8 mouse cellular contexts compared by ENCODE assay signal in genomic region chr15:93336925-93337761, GRCm38 (mm10). TPM values are rescaled to one million over a fixed set of nuclear protein-coding genes. Genes with fewer than 3 reads are reported as not detected.
DNase-seq lines count a peak whose midpoint lies in the region; ATAC-seq and TF ChIP-seq lines count a peak whose summit lies in the region.

Gene Yaf2 (minus strand): TSS chr15:93336935.

- no peak within 1 kb of the TSS for H3K27ac ChIP-seq in ES-Bruce4 (ENCODE audit: insufficient read depth, low read length)
- peak within 1 kb of the TSS; percentile 93 for H3K27ac ChIP-seq in forebrain, embryonic 14.5 days (ENCODE audit: low read depth, low read length)
- peak within 1 kb of the TSS; percentile 94 for H3K27ac ChIP-seq in neural tube, embryonic 15.5 days (replicated peaks)

- H3K36me3 ChIP-seq in ES-Bruce4 (ENCODE audit: control insufficient read depth, insufficient read depth, low read length, poor library complexity, severe bottlenecking) = no peaks in the 10 kb centered on the region
- 0 out of 2 replicates have a peak, but pooled peaks cover 4% of the 10 kb centered on the region for H3K36me3 ChIP-seq in forebrain, embryonic 14.5 days (ENCODE audit: control insufficient read depth, insufficient read depth, low read length)
- H3K36me3 ChIP-seq in neural tube, embryonic 15.5 days = 0 out of 2 replicates have a peak, but pooled peaks cover 4% of the 10 kb centered on the region

- H3K4me2 ChIP-seq in forebrain, embryonic 14.5 days (ENCODE audit: low read length) = peak within 1 kb of the TSS; percentile 79
- peak within 1 kb of the TSS; percentile 87 for H3K4me2 ChIP-seq in neural tube, embryonic 15.5 days

- no peak for TF ChIP-seq EP300 in ES-Bruce4 (IDR thresholded peaks at IDR 0.05; ENCODE audit: insufficient read depth, low read depth, low read length)

- H3K9ac ChIP-seq in ES-Bruce4 (ENCODE audit: low read depth, poor library complexity, severe bottlenecking) = peak within 1 kb of the TSS; percentile 94
- H3K9ac ChIP-seq in forebrain, embryonic 14.5 days (ENCODE audit: low read length) = peak within 1 kb of the TSS; percentile 88
- peak within 1 kb of the TSS; percentile 81 for H3K9ac ChIP-seq in neural tube, embryonic 15.5 days (replicated peaks)

- TF ChIP-seq CTCF in ES-Bruce4 (IDR thresholded peaks at IDR 0.05; ENCODE audit: low read depth, low read length) = no peak

- peaks cover 10% of the 10 kb centered on the region; the same call in 1 of the 2 replicates for H3K27me3 ChIP-seq in ES-Bruce4 (ENCODE audit: control insufficient read depth, insufficient read depth, low read length, poor library complexity, severe bottlenecking)
- no peaks in the 10 kb centered on the region for H3K27me3 ChIP-seq in forebrain, embryonic 14.5 days (replicated peaks; ENCODE audit: control insufficient read depth, insufficient read depth, low read length)
- H3K27me3 ChIP-seq in neural tube, embryonic 15.5 days (replicated peaks) = no peaks in the 10 kb centered on the region

- peak; percentile 87 for ATAC-seq in cerebellum, adult (ENCODE audit: insufficient number of reproducible peaks, low FRiP score, low TSS enrichment)
- peak; percentile 95 for ATAC-seq in forebrain, embryonic 14.5 days
- ATAC-seq in neural tube, embryonic 15.5 days (ENCODE audit: low FRiP score) = peak; percentile 94

- TF ChIP-seq POLR2A in ES-Bruce4 (IDR thresholded peaks at IDR 0.05; ENCODE audit: insufficient read depth, low read length) = no peak

- DNase-seq in forebrain, embryonic 14.5 days (ENCODE audit: low spot score) = peak; percentile 92
- DNase-seq in heart, postnatal 14 days = peak; percentile 89 to 93
- DNase-seq in layer of hippocampus, adult 11-12 months (ENCODE audit: low spot score) = peak; percentile 85
- DNase-seq in lung, adult 18-20 months = peak; percentile 84 to 87
- DNase-seq in testis, postnatal 14 days (ENCODE audit: low spot score) = peak; percentile 87

- H3K4me1 ChIP-seq in ES-Bruce4 (ENCODE audit: control insufficient read depth, insufficient read depth, low read length) = no peaks in the 10 kb centered on the region
- H3K4me1 ChIP-seq in forebrain, embryonic 14.5 days (ENCODE audit: control insufficient read depth, insufficient read depth, low read length) = peaks cover 3% of the 10 kb centered on the region; the same call in 1 of the 2 replicates
- H3K4me1 ChIP-seq in neural tube, embryonic 15.5 days = peaks cover 16% of the 10 kb centered on the region

- no peaks in the 10 kb centered on the region for H3K9me3 ChIP-seq in ES-Bruce4 (replicated peaks; ENCODE audit: control insufficient read depth, insufficient read depth, low read length, poor library complexity, severe bottlenecking)
- no peaks in the 10 kb centered on the region for H3K9me3 ChIP-seq in forebrain, embryonic 14.5 days (replicated peaks; ENCODE audit: control insufficient read depth, low read length)
- H3K9me3 ChIP-seq in neural tube, embryonic 15.5 days (replicated peaks) = no peaks in the 10 kb centered on the region

- H3K4me3 ChIP-seq in ES-Bruce4 (ENCODE audit: low read depth, low read length) = peak within 1 kb of the TSS; percentile 87
- peak within 1 kb of the TSS; percentile 69 for H3K4me3 ChIP-seq in forebrain, embryonic 14.5 days (ENCODE audit: low read depth, low read length)
- H3K4me3 ChIP-seq in neural tube, embryonic 15.5 days (replicated peaks) = peak within 1 kb of the TSS; percentile 83

- intact Hi-C loops in heart, postnatal 14 days (cut with DNase I) = loop anchor here (2.0 to 5.0 kb wide), 3 partner anchors 62 to 180 kb away; partner anchors contain the start of genes Gxylt1, Pphln1 and Zcrb1

- under 1% methylated on average over 60 of the region's 73 CpGs for WGBS in forebrain, embryonic 14.5 days
- WGBS in neural tube, embryonic 15.5 days = under 1% methylated on average over 65 of the region's 73 CpGs

RNA-seq across cellular contexts. Expression of gene Yaf2, which starts in this region (rescaled TPM):
- polyA plus RNA-seq in ES-Bruce4 (2011; ENCODE audit: insufficient read depth, insufficient read length, low read depth, missing spikeins) = 21.7 and 22.5 TPM in 2 replicates
- 77.1 and 106 TPM in 2 replicates for polyA plus RNA-seq in forebrain, embryonic 14.5 days (2014; fragmentation: Nextera tagmentation; extraction: Ambion mirVana)
- 10 to 100 TPM; 20.0 to 21.4 TPM for total RNA-seq in heart, postnatal 14 days (2021)
- polyA plus RNA-seq in neural tube, embryonic 15.5 days (2015; fragmentation: Nextera tagmentation; extraction: Ambion mirVana) = 123 and 139 TPM in 2 replicates
